Mouse (Mus musculus) MEL (cell line): ENCODE measurements around the gene Ppp2r5b.

Source experiments
- CTCF ChIP-seq, 3 experiments: IDR thresholded peaks in 2 of 3; conservative IDR thresholded peaks in 1 of 3; 2 replicates each; pipeline ENCODE4 v1.5.1; 2011 to 2012; ENCODE audit warnings: low read length in 3 of 3, low read depth in 2 of 3, mild to moderate bottlenecking in 2 of 3, improper control_type of control experiment in 1 of 3, inconsistent platforms in 1 of 3, mixed read lengths in 1 of 3, moderate library complexity in 1 of 3; ENCODE audit not compliant: control insufficient read depth in 1 of 3, insufficient read depth in 1 of 3, poor library complexity in 1 of 3, severe bottlenecking in 1 of 3
- E2F4 ChIP-seq: IDR thresholded peaks from 2 replicates; pipeline ENCODE4 v1.6.1; 2011; ENCODE audit warnings: low read depth, low read length, improper control_type of control experiment, borderline replicate concordance
- GATA1 ChIP-seq: IDR thresholded peaks from 2 replicates; pipeline ENCODE4 v1.6.1; 2011; ENCODE audit warnings: low read depth, low read length, improper control_type of control experiment
- POLR2A ChIP-seq, 2 experiments: IDR thresholded peaks; 2 replicates each; pipeline ENCODE4 v1.6.1; 2011 to 2012; ENCODE audit warnings: low read length in 2 of 2, mild to moderate bottlenecking in 2 of 2, control low read depth in 1 of 2, improper control_type of control experiment in 1 of 2, low read depth in 1 of 2, moderate library complexity in 1 of 2; ENCODE audit not compliant: control insufficient read depth in 1 of 2, insufficient read depth in 1 of 2, poor library complexity in 1 of 2
- SIN3A ChIP-seq: IDR thresholded peaks from 2 replicates; pipeline ENCODE4 v1.6.1; 2012; ENCODE audit warnings: low read length, improper control_type of control experiment, inconsistent platforms
- SMC3 ChIP-seq: IDR thresholded peaks from 2 replicates; pipeline ENCODE4 v1.6.1; 2011; ENCODE audit warnings: low read depth, low read length, improper control_type of control experiment
- TBP ChIP-seq: IDR thresholded peaks from 2 replicates; pipeline ENCODE4 v1.8.0; 2011; ENCODE audit warnings: low read depth, low read length, improper control_type of control experiment
- ZMIZ1 ChIP-seq: IDR thresholded peaks from 2 replicates; pipeline ENCODE4 v1.6.1; 2012; ENCODE audit warnings: low read depth, mild to moderate bottlenecking, inconsistent platforms, low read length, improper control_type of control experiment, moderate library complexity

DNA sequence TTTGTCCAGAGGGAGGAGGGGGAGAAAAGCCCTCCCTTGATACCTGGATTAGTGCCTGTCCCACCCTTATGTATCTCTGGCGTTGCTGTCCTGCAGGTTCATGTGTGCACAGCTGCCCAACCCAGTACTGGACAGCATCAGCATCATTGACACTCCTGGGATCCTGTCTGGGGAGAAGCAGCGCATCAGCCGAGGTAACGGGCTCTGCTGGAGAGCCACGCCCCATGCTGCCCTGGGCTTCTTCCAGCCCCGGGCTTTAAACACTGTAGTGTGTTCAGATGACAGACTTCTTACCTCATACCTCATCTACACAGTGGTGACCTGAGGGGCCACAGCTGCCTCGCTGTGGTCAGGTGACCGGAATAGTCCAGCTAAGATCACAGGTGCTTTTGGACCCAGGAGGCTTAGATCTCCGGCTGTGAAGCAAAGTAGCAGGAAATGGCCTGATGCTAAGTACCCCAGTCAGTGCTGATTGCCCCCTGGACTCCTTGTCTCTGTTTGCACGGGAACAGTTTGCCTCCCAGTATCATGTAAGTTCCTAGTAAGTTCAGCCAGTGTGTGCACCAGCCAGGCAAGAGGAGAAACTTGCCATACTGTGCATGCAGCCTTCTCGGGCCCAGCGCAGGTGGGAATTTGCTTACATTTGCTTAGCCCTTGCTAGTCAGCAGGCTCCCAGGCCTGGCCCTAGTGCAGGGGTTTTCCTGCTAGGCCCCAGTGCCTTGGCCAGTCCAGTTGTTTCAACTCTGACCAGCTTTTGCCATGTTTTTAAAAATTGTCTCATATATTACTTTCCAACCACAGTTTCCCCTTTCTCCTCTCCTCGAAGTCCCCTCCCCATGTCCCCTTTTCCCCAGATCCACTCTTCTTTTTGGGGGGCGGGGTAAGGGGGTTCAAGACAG is 45.7 kb upstream of the Ppp2r5b start:
- TF ChIP-seq GATA1 (no peak), POLR2A (IDR thresholded peaks at IDR 0.05; ENCODE audit: control insufficient read depth in 1 of 2, insufficient read depth in 1 of 2, low read depth in 1 of 2, low read length in 2 of 2, poor library complexity in 1 of 2) (no peak), CTCF (IDR thresholded peaks at IDR 0.05 in 2 of 3, conservative IDR thresholded peaks at IDR 0.05 in 1 of 3; ENCODE audit: control insufficient read depth in 1 of 3, insufficient read depth in 1 of 3, low read depth in 2 of 3, low read length in 3 of 3, poor library complexity in 1 of 3, severe bottlenecking in 1 of 3) (no peak), SIN3A (no peak), TBP (no peak), SMC3 (no peak), E2F4 (no peak), ZMIZ1 (no peak)
